Mouse (Mus musculus): ENCODE results near the gene Mrps12.
A peak's percentile ranks its signal among the peaks of the same experiment; 100 is the strongest.

GRCm38 (mm10) chr7:28766173-28766879, 24.7 kb upstream of the Mrps12 start, which contains the start of gene Sirt2:
- TF ChIP-seq POLR2A (IDR thresholded peaks at IDR 0.05; ENCODE audit: borderline replicate concordance, extremely low read depth, low read depth, low read length) (peak; percentile 68; the same call in 1 of the 2 replicates), CTCF (IDR thresholded peaks at IDR 0.05; ENCODE audit: insufficient read depth, low read length) (no peak)
